Mouse (Mus musculus) MEL (cell line): Measurements from ENCODE around the gene Dapk2. TPM values are rescaled to one million over a fixed set of nuclear protein-coding genes. Genes with fewer than 3 reads are reported as not detected.

Experiments used
- DNase-seq: peaks from one replicate; pipeline ENCODE4 v3.0.0; 2011; ENCODE audit warnings: low read depth, low spot score
- H3K27ac ChIP-seq: 2 replicates; pipeline ENCODE4 v1.5.1; 2012; ENCODE audit warnings: low read depth, mild to moderate bottlenecking, control low read depth, low read length, moderate library complexity; ENCODE audit not compliant: control insufficient read depth
- H3K27me3 ChIP-seq, 2 experiments: fragments of 150-350 bp in 1 of 2; sonication (generic) in 1 of 2; 2 replicates each; pipeline ENCODE4 v1.6.1; 2012; ENCODE audit warnings: low read length in 2 of 2, mild to moderate bottlenecking in 2 of 2, improper control_type of control experiment in 1 of 2, moderate library complexity in 1 of 2; ENCODE audit not compliant: insufficient read depth in 2 of 2, control insufficient read depth in 1 of 2
- H3K36me3 ChIP-seq, 2 experiments: 2 replicates each; pipeline ENCODE4 v1.6.1; 2012 to 2014; ENCODE audit warnings: low read length in 2 of 2, improper control_type of control experiment in 1 of 2, inconsistent platforms in 1 of 2, mild to moderate bottlenecking in 1 of 2; ENCODE audit not compliant: insufficient read depth in 2 of 2, control insufficient read depth in 1 of 2
- H3K4me1 ChIP-seq, 2 experiments: fragments of 150-350 bp in 1 of 2; sonication (generic) in 1 of 2; 2 replicates each; pipeline ENCODE4 v1.6.1; 2012; ENCODE audit warnings: low read length in 2 of 2, improper control_type of control experiment in 1 of 2, mild to moderate bottlenecking in 1 of 2; ENCODE audit not compliant: insufficient read depth in 2 of 2, control insufficient read depth in 1 of 2
- H3K4me3 ChIP-seq, 2 experiments: fragments of 150-350 bp in 1 of 2; sonication (generic) in 1 of 2; 2 replicates each; pipeline ENCODE4 v1.5.1; 2012; ENCODE audit warnings: low read depth in 2 of 2, low read length in 2 of 2, mild to moderate bottlenecking in 2 of 2, moderate library complexity in 2 of 2, control low read depth in 1 of 2, improper control_type of control experiment in 1 of 2; ENCODE audit not compliant: control insufficient read depth in 1 of 2, insufficient read depth in 1 of 2
- H3K79me2 ChIP-seq: 2 replicates; pipeline ENCODE4 v1.6.1; 2012; ENCODE audit warnings: mild to moderate bottlenecking, low read length, moderate library complexity; ENCODE audit not compliant: control insufficient read depth, poor library complexity, insufficient read depth
- H3K9ac ChIP-seq: 2 replicates; pipeline ENCODE4 v1.6.1; 2012; ENCODE audit warnings: low read depth, mild to moderate bottlenecking, control low read depth, low read length, moderate library complexity; ENCODE audit not compliant: control insufficient read depth, poor library complexity, severe bottlenecking
- H3K9me3 ChIP-seq: fragments of 150-350 bp; sonication (generic); replicated peaks from 2 replicates; pipeline ENCODE4 v1.6.1; 2012; ENCODE audit warnings: mild to moderate bottlenecking, low read length, improper control_type of control experiment, moderate library complexity; ENCODE audit not compliant: insufficient read depth
- BHLHE40 ChIP-seq: IDR thresholded peaks from 2 replicates; pipeline ENCODE4 v1.6.1; 2012; ENCODE audit warnings: low read depth, mild to moderate bottlenecking, inconsistent platforms, low read length, improper control_type of control experiment, borderline replicate concordance
- CHD1 ChIP-seq: IDR thresholded peaks from 2 replicates; pipeline ENCODE4 v1.6.1; 2012; ENCODE audit warnings: low read depth, mild to moderate bottlenecking, inconsistent platforms, low read length, improper control_type of control experiment
- CHD2 ChIP-seq: IDR thresholded peaks from 2 replicates; pipeline ENCODE4 v1.6.1; 2011; ENCODE audit warnings: low read length, improper control_type of control experiment
- CTCF ChIP-seq, 3 experiments: IDR thresholded peaks in 2 of 3; conservative IDR thresholded peaks in 1 of 3; 2 replicates each; pipeline ENCODE4 v1.5.1; 2011 to 2012; ENCODE audit warnings: low read length in 3 of 3, low read depth in 2 of 3, mild to moderate bottlenecking in 2 of 3, improper control_type of control experiment in 1 of 3, inconsistent platforms in 1 of 3, mixed read lengths in 1 of 3, moderate library complexity in 1 of 3; ENCODE audit not compliant: control insufficient read depth in 1 of 3, insufficient read depth in 1 of 3, poor library complexity in 1 of 3, severe bottlenecking in 1 of 3
- E2F4 ChIP-seq: IDR thresholded peaks from 2 replicates; pipeline ENCODE4 v1.6.1; 2011; ENCODE audit warnings: low read depth, low read length, improper control_type of control experiment, borderline replicate concordance
- ELF1 ChIP-seq: IDR thresholded peaks from 2 replicates; pipeline ENCODE4 v1.6.1; 2014; ENCODE audit warnings: low read depth, mild to moderate bottlenecking, inconsistent platforms, low read length, improper control_type of control experiment, moderate library complexity
- EP300 ChIP-seq, 2 experiments: IDR thresholded peaks; 2 replicates each; pipeline ENCODE4 v1.6.1; 2011; ENCODE audit warnings: improper control_type of control experiment in 2 of 2, low read length in 2 of 2, low read depth in 1 of 2, mild to moderate bottlenecking in 1 of 2
- ETS1 ChIP-seq: IDR thresholded peaks from 2 replicates; pipeline ENCODE4 v1.6.1; 2012; ENCODE audit warnings: low read depth, mild to moderate bottlenecking, inconsistent platforms, low read length, improper control_type of control experiment, moderate library complexity
- GABPA ChIP-seq: IDR thresholded peaks from 2 replicates; pipeline ENCODE4 v1.6.1; 2012; ENCODE audit warnings: low read depth, mild to moderate bottlenecking, inconsistent platforms, low read length, improper control_type of control experiment, moderate library complexity
- GATA1 ChIP-seq: IDR thresholded peaks from 2 replicates; pipeline ENCODE4 v1.6.1; 2011; ENCODE audit warnings: low read depth, low read length, improper control_type of control experiment
- HCFC1 ChIP-seq: IDR thresholded peaks from 2 replicates; pipeline ENCODE4 v1.6.1; 2012; ENCODE audit warnings: low read depth, mild to moderate bottlenecking, inconsistent platforms, low read length, improper control_type of control experiment, moderate library complexity
- JUND ChIP-seq: IDR thresholded peaks from 2 replicates; pipeline ENCODE4 v1.6.1; 2011; ENCODE audit warnings: low read depth, mild to moderate bottlenecking, improper control_type of control experiment, low read length
- KAT2A ChIP-seq: conservative IDR thresholded peaks from 2 replicates; pipeline ENCODE4 v1.6.1; 2012; ENCODE audit warnings: low read depth, low read length, improper control_type of control experiment, inconsistent platforms
- MAFK ChIP-seq: IDR thresholded peaks from 2 replicates; pipeline ENCODE4 v1.6.1; 2011; ENCODE audit warnings: low read depth, mild to moderate bottlenecking, low read length, improper control_type of control experiment, borderline replicate concordance
- MAX ChIP-seq: IDR thresholded peaks from 2 replicates; pipeline ENCODE4 v1.6.1; 2011; ENCODE audit warnings: low read length, improper control_type of control experiment
- MAZ ChIP-seq: IDR thresholded peaks from 2 replicates; pipeline ENCODE4 v1.6.1; 2012; ENCODE audit warnings: low read depth, mild to moderate bottlenecking, inconsistent platforms, low read length, improper control_type of control experiment
- MEF2A ChIP-seq: IDR thresholded peaks from 2 replicates; pipeline ENCODE4 v1.6.1; 2014; ENCODE audit warnings: low read depth, mild to moderate bottlenecking, inconsistent platforms, low read length, improper control_type of control experiment; ENCODE audit not compliant: poor library complexity, insufficient replicate concordance, severe bottlenecking; ENCODE audit errors: extremely low read depth
- MXI1 ChIP-seq: IDR thresholded peaks from 2 replicates; pipeline ENCODE4 v1.6.1; 2011; ENCODE audit warnings: mild to moderate bottlenecking, low read depth, low read length, improper control_type of control experiment
- MYB ChIP-seq: IDR thresholded peaks from 2 replicates; pipeline ENCODE4 v1.6.1; 2011; ENCODE audit warnings: mild to moderate bottlenecking, low read depth, low read length, improper control_type of control experiment
- MYC ChIP-seq: IDR thresholded peaks from 2 replicates; pipeline ENCODE4 v1.6.1; 2011; ENCODE audit warnings: low read depth, mild to moderate bottlenecking, low read length, improper control_type of control experiment, moderate library complexity
- NELFE ChIP-seq: IDR thresholded peaks from 2 replicates; pipeline ENCODE4 v1.6.1; 2011; ENCODE audit warnings: low read depth, low read length, improper control_type of control experiment
- NRF1 ChIP-seq: IDR thresholded peaks from 2 replicates; pipeline ENCODE4 v1.6.1; 2014; ENCODE audit warnings: low read depth, mild to moderate bottlenecking, inconsistent platforms, low read length, improper control_type of control experiment, moderate library complexity; ENCODE audit not compliant: poor library complexity, insufficient read depth, severe bottlenecking
- POLR2A ChIP-seq, 2 experiments: IDR thresholded peaks; 2 replicates each; pipeline ENCODE4 v1.6.1; 2011 to 2012; ENCODE audit warnings: low read length in 2 of 2, mild to moderate bottlenecking in 2 of 2, control low read depth in 1 of 2, improper control_type of control experiment in 1 of 2, low read depth in 1 of 2, moderate library complexity in 1 of 2; ENCODE audit not compliant: control insufficient read depth in 1 of 2, insufficient read depth in 1 of 2, poor library complexity in 1 of 2
- POLR2AphosphoS5 ChIP-seq: IDR thresholded peaks from 2 replicates; pipeline ENCODE4 v1.6.1; 2012; ENCODE audit warnings: low read depth, borderline replicate concordance, mild to moderate bottlenecking, inconsistent platforms, low read length, moderate library complexity, mixed read lengths
- RAD21 ChIP-seq: IDR thresholded peaks from 2 replicates; pipeline ENCODE4 v1.6.1; 2011; ENCODE audit warnings: mild to moderate bottlenecking, low read depth, low read length, improper control_type of control experiment
- RCOR1 ChIP-seq: IDR thresholded peaks from 2 replicates; pipeline ENCODE4 v1.6.1; 2012; ENCODE audit warnings: low read depth, mild to moderate bottlenecking, inconsistent platforms, low read length, improper control_type of control experiment
- SIN3A ChIP-seq: IDR thresholded peaks from 2 replicates; pipeline ENCODE4 v1.6.1; 2012; ENCODE audit warnings: low read length, improper control_type of control experiment, inconsistent platforms
- SMC3 ChIP-seq: IDR thresholded peaks from 2 replicates; pipeline ENCODE4 v1.6.1; 2011; ENCODE audit warnings: low read depth, low read length, improper control_type of control experiment
- TAL1 ChIP-seq: IDR thresholded peaks from 2 replicates; pipeline ENCODE4 v1.6.1; 2012; ENCODE audit warnings: mild to moderate bottlenecking, inconsistent platforms, low read length, moderate library complexity, mixed read lengths
- TBP ChIP-seq: IDR thresholded peaks from 2 replicates; pipeline ENCODE4 v1.8.0; 2011; ENCODE audit warnings: low read depth, low read length, improper control_type of control experiment
- TCF12 ChIP-seq: IDR thresholded peaks from 2 replicates; pipeline ENCODE4 v1.6.1; 2014; ENCODE audit warnings: low read depth, mild to moderate bottlenecking, inconsistent platforms, low read length, improper control_type of control experiment, moderate library complexity
- UBTF ChIP-seq: IDR thresholded peaks from 2 replicates; pipeline ENCODE4 v1.6.1; 2012; ENCODE audit warnings: low read depth, mild to moderate bottlenecking, inconsistent platforms, low read length, improper control_type of control experiment, moderate library complexity, borderline replicate concordance; ENCODE audit not compliant: insufficient read depth
- USF1 ChIP-seq: IDR thresholded peaks from 2 replicates; pipeline ENCODE4 v1.6.1; 2014; ENCODE audit warnings: low read depth, mild to moderate bottlenecking, inconsistent platforms, low read length, improper control_type of control experiment, moderate library complexity
- USF2 ChIP-seq, 2 experiments: IDR thresholded peaks; 2 replicates each; pipeline ENCODE4 v1.6.1; 2011 to 2012; ENCODE audit warnings: improper control_type of control experiment in 2 of 2, low read length in 2 of 2, borderline replicate concordance in 1 of 2, inconsistent platforms in 1 of 2, low read depth in 1 of 2, mild to moderate bottlenecking in 1 of 2; ENCODE audit not compliant: insufficient read depth in 1 of 2
- ZC3H11A ChIP-seq: IDR thresholded peaks from 2 replicates; pipeline ENCODE4 v1.6.1; 2012; ENCODE audit warnings: low read depth, mild to moderate bottlenecking, inconsistent platforms, low read length, improper control_type of control experiment
- ZKSCAN1 ChIP-seq: IDR thresholded peaks from 2 replicates; pipeline ENCODE4 v1.6.1; 2012; ENCODE audit warnings: low read depth, mild to moderate bottlenecking, inconsistent platforms, low read length, improper control_type of control experiment, moderate library complexity
- ZNF384 ChIP-seq: IDR thresholded peaks from 2 replicates; pipeline ENCODE4 v1.6.1; 2012; ENCODE audit warnings: low read depth, mild to moderate bottlenecking, inconsistent platforms, low read length, improper control_type of control experiment
- polyA plus RNA-seq, 2 experiments: library from polyadenylated mRNA; stranded (reverse) in 1 of 2; unstranded in 1 of 2; fragments of >175 nt in 1 of 2; fragments of >200 nt in 1 of 2; gene quantifications; 2 replicates each; pipeline versions ENCODE4 v1.2.1 to v1.2.4; 2012; ENCODE audit warnings: low replicate concordance in 2 of 2, low read depth in 1 of 2; ENCODE audit not compliant: insufficient read length in 2 of 2, insufficient read depth in 1 of 2, missing spikeins in 1 of 2
- total RNA-seq: library from RNA; depleted of rRNA; stranded (reverse); fragments of 300-350 nt; gene quantifications from 2 replicates; pipeline ENCODE4 v1.2.3, GENCODE M21; 2012

Dapk2 gene
- total and polyA plus RNA-seq, 3 experiments, result 5.8 to 8.3 TPM; not detected in 1

DNA sequence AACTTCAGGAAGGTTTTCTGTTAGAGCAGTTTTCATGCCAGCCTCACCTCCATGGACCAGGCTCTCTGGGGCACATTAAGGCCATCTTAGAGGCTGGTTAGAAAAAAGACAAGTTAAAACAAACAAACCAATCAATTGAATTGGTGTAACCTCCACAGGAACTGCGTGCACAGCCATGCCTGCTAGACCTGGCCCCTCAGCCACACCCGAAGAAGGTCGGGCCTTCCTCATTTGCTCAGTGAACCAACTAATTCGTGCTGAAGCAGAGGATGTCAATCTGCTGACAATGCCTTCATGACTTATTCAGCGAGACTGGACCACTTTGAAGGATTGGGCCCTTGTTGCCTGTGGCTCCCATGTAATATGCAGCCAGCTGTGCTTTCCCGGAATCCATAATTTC, 28.4 kb downstream of the Dapk2 start:
- Histone ChIP-seq H3K9ac (peak overlapping the region; percentile 58), H3K79me2 (no peaks in the 10 kb centered on the region), H3K36me3 (peaks cover 0 to 21% of the 10 kb centered on the region in 2 experiments; a peak in 2 of 4 replicates), H3K27me3 (no peaks in the 10 kb centered on the region), H3K27ac (peak overlapping the region; percentile 88), H3K9me3 (no peaks in the 10 kb centered on the region), H3K4me3 (peak overlapping the region; percentile 35 to 38), H3K4me1 (peaks cover 19 to 37% of the 10 kb centered on the region in 2 experiments)
- peak; percentile 85 for DNase-seq
- TF ChIP-seq NELFE, result peak; percentile 32; the same call in 1 of the 2 replicates
- TF ChIP-seq E2F4, result 0 out of 2 replicates have a peak, but pooled peaks have one; percentile 47
- no peak for TF ChIP-seq TAL1
- TF ChIP-seq CHD2, result no peak
- peak; percentile 50; the same call in 1 of the 2 replicates for TF ChIP-seq MAX
- TF ChIP-seq MEF2A, result no peak
- no peak for TF ChIP-seq ZC3H11A
- TF ChIP-seq USF2 (IDR thresholded peaks at IDR 0.05; ENCODE audit: borderline replicate concordance in 1 of 2, insufficient read depth in 1 of 2, low read depth in 1 of 2, low read length in 2 of 2), result no peak
- TF ChIP-seq POLR2A (IDR thresholded peaks at IDR 0.05; ENCODE audit: control insufficient read depth in 1 of 2, insufficient read depth in 1 of 2, low read depth in 1 of 2, low read length in 2 of 2, poor library complexity in 1 of 2), result 0 out of 4 replicates have a peak, but pooled peaks of 1 of the 2 experiments have one; percentile 37
- 0 out of 2 replicates have a peak, but pooled peaks have one; percentile 37 for TF ChIP-seq HCFC1
- no peak for TF ChIP-seq ZKSCAN1
- TF ChIP-seq MAFK, result 0 out of 2 replicates have a peak, but pooled peaks have one; percentile 28
- no peak for TF ChIP-seq TBP
- no peak for TF ChIP-seq BHLHE40
- no peak for TF ChIP-seq RAD21
- TF ChIP-seq CTCF (IDR thresholded peaks at IDR 0.05 in 2 of 3, conservative IDR thresholded peaks at IDR 0.05 in 1 of 3; ENCODE audit: control insufficient read depth in 1 of 3, insufficient read depth in 1 of 3, low read depth in 2 of 3, low read length in 3 of 3, poor library complexity in 1 of 3, severe bottlenecking in 1 of 3), result no peak
- TF ChIP-seq GABPA, result no peak
- TF ChIP-seq SMC3, result no peak
- TF ChIP-seq RCOR1, result no peak; the same call in 1 of the 2 replicates
- no peak for TF ChIP-seq UBTF
- TF ChIP-seq MYB, result no peak
- TF ChIP-seq ETS1, result no peak
- TF ChIP-seq USF1, result no peak
- TF ChIP-seq MYC, result peak; percentile 70; the same call in 1 of the 2 replicates
- no peak for TF ChIP-seq GATA1
- 0 out of 2 replicates have a peak, but pooled peaks have one; percentile 20 for TF ChIP-seq ZNF384
- peak in 1 of 2 experiments; percentile 35; a peak in 2 of 4 replicates for TF ChIP-seq EP300 (IDR thresholded peaks at IDR 0.05; ENCODE audit: low read depth in 1 of 2, low read length in 2 of 2)
- no peak for TF ChIP-seq POLR2AphosphoS5
- TF ChIP-seq NRF1, result no peak
- TF ChIP-seq MAZ, result no peak
- TF ChIP-seq SIN3A, result peak; percentile 21; the same call in 1 of the 2 replicates
- TF ChIP-seq CHD1, result no peak
- 0 out of 2 replicates have a peak, but pooled peaks have one; percentile 43 for TF ChIP-seq MXI1
- no peak; the same call in 1 of the 2 replicates for TF ChIP-seq TCF12
- TF ChIP-seq JUND, result no peak
- no peak for TF ChIP-seq ELF1
- no peak for TF ChIP-seq KAT2A
